Mouse (Mus musculus) erythroblast, embryonic 14.5 days (primary cell): ENCODE data around the gene Gm10570.

Experiments
- GATA1 ChIP-seq: IDR thresholded peaks from 2 replicates; pipeline ENCODE4 v1.6.1; 2012; ENCODE audit warnings: low read length, inconsistent platforms, mixed read lengths
- TAL1 ChIP-seq: IDR thresholded peaks from 3 replicates; pipeline ENCODE4 v1.6.1; 2012; ENCODE audit warnings: low read length, inconsistent platforms, mixed read lengths

GRCm38 (mm10) chr4:130260406-130260805 lies 48.1 kb downstream of the Gm10570 start:
- no peak for TF ChIP-seq GATA1
- TF ChIP-seq TAL1: no peak
